Mouse (Mus musculus): ENCODE results near the gene St6galnac3.
A peak's percentile ranks its signal among the peaks of the same experiment; 100 is the strongest.
"Not testable (repeated sequence)": the region's sequence is repeated elsewhere in the genome, so short reads cannot be mapped to it uniquely, and the experiment has no call there.

Gene St6galnac3

GRCm38 (mm10) chr3:153416383-153416782 is 308.6 kb downstream of the St6galnac3 start:
- no peak for DNase-seq (ENCODE audit: low spot score in 2 of 2)

- DNase-seq (ENCODE audit: low spot score in 2 of 2) = no peak
These were observed 310.8 kb downstream of the St6galnac3 start for GRCm38 (mm10) chr3:153414132-153414531.

- DNase-seq (ENCODE audit: low spot score in 2 of 2) = no peak
These were observed 315.7 kb downstream of the St6galnac3 start for GRCm38 (mm10) chr3:153409286-153409685.

- DNase-seq (ENCODE audit: low spot score in 2 of 2) = no peak
These were observed 316.6 kb downstream of the St6galnac3 start for GRCm38 (mm10) chr3:153408361-153408760.

- DNase-seq (ENCODE audit: low spot score in 2 of 2) = no peak
These were observed 317.3 kb downstream of the St6galnac3 start for GRCm38 (mm10) chr3:153407698-153408097.

GRCm38 (mm10) chr3:153406858-153407257 is 318.1 kb downstream of the St6galnac3 start:
- no peak for DNase-seq (ENCODE audit: low spot score in 2 of 2)

- DNase-seq (ENCODE audit: low spot score in 2 of 2) = no peak
These were observed 318.8 kb downstream of the St6galnac3 start for GRCm38 (mm10) chr3:153406220-153406619.

GRCm38 (mm10) chr3:153405643-153406042 is 319.3 kb downstream of the St6galnac3 start:
- DNase-seq (ENCODE audit: low spot score in 2 of 2) = no peak

- DNase-seq (ENCODE audit: low spot score in 2 of 2) = no peak
These were observed 324.7 kb downstream of the St6galnac3 start for GRCm38 (mm10) chr3:153400259-153400658.

- no peak for DNase-seq (ENCODE audit: low spot score in 2 of 2)
These were observed 325.4 kb downstream of the St6galnac3 start for GRCm38 (mm10) chr3:153399574-153399973.

- DNase-seq (ENCODE audit: low spot score in 2 of 2) = peak in 1 of 2 experiments; percentile 42
These were observed 327.2 kb downstream of the St6galnac3 start for GRCm38 (mm10) chr3:153397726-153398125.

- peak in 1 of 2 experiments; percentile 41 for DNase-seq (ENCODE audit: low spot score in 2 of 2)
These were observed 328.5 kb downstream of the St6galnac3 start for GRCm38 (mm10) chr3:153396375-153397068.

GRCm38 (mm10) chr3:153395351-153395750 is 329.6 kb downstream of the St6galnac3 start:
- peak in 1 of 2 experiments; percentile 63 for DNase-seq (ENCODE audit: low spot score in 2 of 2)

- no peak for DNase-seq (ENCODE audit: low spot score in 2 of 2)
These were observed 330.2 kb downstream of the St6galnac3 start for GRCm38 (mm10) chr3:153394751-153395150.

- no peak for DNase-seq (ENCODE audit: low spot score in 2 of 2)
These were observed 330.8 kb downstream of the St6galnac3 start for GRCm38 (mm10) chr3:153394224-153394623.

GRCm38 (mm10) chr3:153391451-153391850 is 333.5 kb downstream of the St6galnac3 start:
- not testable (repeated sequence) for DNase-seq (ENCODE audit: low spot score in 2 of 2)

GRCm38 (mm10) chr3:153384651-153385050 is 340.3 kb downstream of the St6galnac3 start:
- not testable (repeated sequence) for DNase-seq (ENCODE audit: low spot score in 2 of 2)

- DNase-seq (ENCODE audit: low spot score in 2 of 2) = no peak
These were observed 341.3 kb downstream of the St6galnac3 start for GRCm38 (mm10) chr3:153383656-153384055.

GRCm38 (mm10) chr3:153365057-153365755 is 359.8 kb downstream of the St6galnac3 start:
- DNase-seq (ENCODE audit: low spot score in 2 of 2) = no peak

- DNase-seq (ENCODE audit: low spot score in 2 of 2) = no peak
These were observed 360.6 kb downstream of the St6galnac3 start for GRCm38 (mm10) chr3:153364366-153364765.

- DNase-seq (ENCODE audit: low spot score in 2 of 2) = no peak
These were observed 365.0 kb downstream of the St6galnac3 start for GRCm38 (mm10) chr3:153359966-153360365.

- no peak for DNase-seq (ENCODE audit: low spot score in 2 of 2)
These were observed 368.9 kb downstream of the St6galnac3 start for GRCm38 (mm10) chr3:153356071-153356470.

GRCm38 (mm10) chr3:153354988-153355297 is 370.0 kb downstream of the St6galnac3 start:
- peak in 1 of 2 experiments; percentile 9 for DNase-seq (ENCODE audit: low spot score in 2 of 2)

All from right cerebral cortex, postnatal 10 days (tissue).